Mouse (Mus musculus) liver, embryonic 14.5 days (tissue): ENCODE results near the gene Fam227b. TPM values are rescaled to one million over a fixed set of nuclear protein-coding genes. Genes with fewer than 3 reads are reported as not detected.

Experiments used
- ATAC-seq: fragments of 200-750 bp; cut with Nextera tagmentation; 2 replicates; pipeline ENCODE4 v1.8.0; 2017; ENCODE audit warnings: moderate number of reproducible peaks, mild to moderate bottlenecking, moderate library complexity; ENCODE audit not compliant: insufficient read depth
- DNase-seq, 3 experiments: peaks; one replicate each; pipeline ENCODE4 v3.0.0-alpha.2; 2012 to 2013; ENCODE audit warnings: low read depth in 3 of 3, low spot score in 3 of 3
- H3K27ac ChIP-seq: fragments of 300-500 bp; sonication (generic); 2 replicates; pipeline ENCODE4 v1.5.1; 2014; ENCODE audit warnings: moderate library complexity, mild to moderate bottlenecking, control low read depth, inconsistent platforms
- H3K27me3 ChIP-seq: fragments of 300-500 bp; sonication (generic); 2 replicates; pipeline ENCODE4 v1.6.1; 2014; ENCODE audit warnings: mild to moderate bottlenecking, low read length, moderate library complexity; ENCODE audit not compliant: control insufficient read depth, insufficient read depth
- H3K36me3 ChIP-seq: fragments of 300-500 bp; sonication (generic); replicated peaks from 2 replicates; pipeline ENCODE4 v1.6.1; 2014; ENCODE audit warnings: low read depth; ENCODE audit not compliant: control insufficient read depth, insufficient read depth
- H3K4me1 ChIP-seq, 2 experiments: fragments of 200-500 bp in 1 of 2; fragments of 300-500 bp in 1 of 2; sonication (generic) in 1 of 2; replicated peaks; 2 replicates each; pipeline ENCODE4 v1.6.1; 2012 to 2014; ENCODE audit warnings: antibody characterized with exemption in 1 of 2, inconsistent platforms in 1 of 2, low read length in 1 of 2; ENCODE audit not compliant: control insufficient read depth in 2 of 2, insufficient read depth in 2 of 2
- H3K4me2 ChIP-seq: fragments of 300-500 bp; sonication (generic); 2 replicates; pipeline ENCODE4 v1.6.1; 2014; ENCODE audit warnings: low read depth, mild to moderate bottlenecking, control low read depth, moderate library complexity
- H3K4me3 ChIP-seq, 2 experiments: fragments of 200-500 bp in 1 of 2; fragments of 300-500 bp in 1 of 2; sonication (generic) in 1 of 2; 2 replicates each; pipeline ENCODE4 v1.5.1; 2012 to 2014; ENCODE audit warnings: low read depth in 2 of 2, low read length in 2 of 2, mild to moderate bottlenecking in 2 of 2, control low read depth in 1 of 2, inconsistent platforms in 1 of 2, moderate library complexity in 1 of 2; ENCODE audit not compliant: insufficient read depth in 1 of 2
- H3K9ac ChIP-seq: fragments of 300-500 bp; sonication (generic); replicated peaks from 2 replicates; pipeline ENCODE4 v1.6.1; 2014; ENCODE audit warnings: mild to moderate bottlenecking, control low read depth, moderate library complexity
- H3K9me3 ChIP-seq: fragments of 300-500 bp; sonication (generic); 2 replicates; pipeline ENCODE4 v1.6.1; 2016; ENCODE audit warnings: low read length, mixed read lengths; ENCODE audit not compliant: control insufficient read depth
- CTCF ChIP-seq: IDR thresholded peaks from 2 replicates; pipeline ENCODE4 v1.5.1; 2016; ENCODE audit warnings: antibody characterized with exemption, low read depth, control low read depth
- EP300 ChIP-seq: IDR thresholded peaks from 2 replicates; pipeline ENCODE4 v1.6.1; 2016; ENCODE audit warnings: antibody characterized with exemption, low read depth
- WGBS: fragments of 180-500 bp; shearing (Covaris S2); extraction: QIAGEN DNeasy Blood & Tissue Kit; methylation state at CpG from one replicate; pipeline ENCODE4 v1.1.7; 2014; ENCODE audit not compliant: insufficient replicate concordance; 5-methylcytosine and 5-hydroxymethylcytosine counted together
- polyA plus RNA-seq, 2 experiments: library from polyadenylated mRNA; depleted of rRNA in 1 of 2; stranded (reverse) in 1 of 2; unstranded in 1 of 2; fragments of >200 nt; fragmentation: Nextera tagmentation in 1 of 2; extraction: Ambion mirVana in 1 of 2; gene quantifications; 2 replicates each; pipeline versions ENCODE4 v1.2.1 to v1.2.3; 2012 to 2014

Fam227b gene
- polyA plus RNA-seq, 2 experiments = not detected

GRCm38 (mm10) chr2:125933977-125934376 lies 217.8 kb downstream of the Fam227b start:
- Histone ChIP-seq H3K27ac (no peak overlapping the region), H3K4me2 (no peak overlapping the region), H3K9me3 (no peaks in the 10 kb centered on the region), H3K4me3 (no peak overlapping the region), H3K36me3 (no peaks in the 10 kb centered on the region), H3K4me1 (no peaks in the 10 kb centered on the region), H3K27me3 (no peaks in the 10 kb centered on the region), H3K9ac (no peak overlapping the region)
- TF ChIP-seq CTCF (no peak), EP300 (no peak)
- ATAC-seq (no peak), DNase-seq (no peak)
- 63% methylated on average over 3 of the region's 3 CpGs for WGBS

Other genes starting within 250 kb of the Fam227b start
- gene Fgf7, start 117.3 kb downstream of the Fam227b start, polyA plus RNA-seq (2012; rRNA removed) = 0.03 and 0.05 TPM in 2 replicates
- not detected in 2 replicates for gene Fgf7, start 117.3 kb downstream of the Fam227b start, polyA plus RNA-seq (2014; fragmentation: Nextera tagmentation; extraction: Ambion mirVana)
- gene Dtwd1, start 137 bp upstream of the Fam227b start, polyA plus RNA-seq (2012; rRNA removed) = 7.3 and 12.6 TPM in 2 replicates
- gene Dtwd1, start 137 bp upstream of the Fam227b start, polyA plus RNA-seq (2014; fragmentation: Nextera tagmentation; extraction: Ambion mirVana) = 24.3 and 27.6 TPM in 2 replicates
- gene Gm17555, start 63.1 kb upstream of the Fam227b start, polyA plus RNA-seq (2012; rRNA removed) = not detected in 2 replicates
- gene Gm17555, start 63.1 kb upstream of the Fam227b start, polyA plus RNA-seq (2014; fragmentation: Nextera tagmentation; extraction: Ambion mirVana) = not detected in 2 replicates